Mouse (Mus musculus): ENCODE results near the gene Glud1.

DNA sequence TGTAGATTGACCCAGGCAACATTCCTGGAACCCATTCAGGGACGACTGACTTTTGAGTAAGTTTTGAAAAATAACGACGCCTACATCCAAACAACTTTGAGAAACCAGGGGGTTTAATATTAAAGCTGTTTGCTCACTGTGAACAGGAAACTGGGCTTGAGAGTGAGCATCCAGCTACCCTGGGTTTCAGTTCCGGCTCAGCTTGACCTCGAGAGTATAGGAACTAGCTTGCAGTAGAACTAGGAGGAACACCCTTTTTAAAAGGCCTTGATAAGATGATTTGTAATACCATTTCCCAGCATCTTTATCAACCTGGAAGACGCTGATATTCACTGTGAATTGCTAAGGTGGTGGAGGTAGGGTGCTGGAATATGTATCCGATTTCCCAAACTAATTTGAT lies 14.2 kb upstream of the Glud1 start:
- TF ChIP-seq CTCF (IDR thresholded peaks at IDR 0.05; ENCODE audit: low read depth) (no peak), EP300 (IDR thresholded peaks at IDR 0.05; ENCODE audit: low read depth) (no peak)
